Mouse (Mus musculus): ENCODE data around the gene Dcaf6.

GRCm38 (mm10) chr1:165295489-165295888, 164.8 kb downstream of the Dcaf6 start, which contains the start of gene Gpr161:
- TF ChIP-seq POLR2A (IDR thresholded peaks at IDR 0.05; ENCODE audit: extremely low read depth, insufficient read depth, low read length) = no peak
- no peak for TF ChIP-seq CTCF (IDR thresholded peaks at IDR 0.05; ENCODE audit: low read depth, low read length)
